Mouse (Mus musculus) embryonic facial prominence, embryonic 15.5 days (tissue): ENCODE data around the gene Plin4. TPM values are rescaled to one million over a fixed set of nuclear protein-coding genes. Genes with fewer than 3 reads are reported as not detected.
"Not testable (repeated sequence)": the region's sequence is repeated elsewhere in the genome, so short reads cannot be mapped to it uniquely, and the experiment has no call there.

Source experiments
- ATAC-seq: fragments of 200-750 bp; cut with Nextera tagmentation; 2 replicates; pipeline ENCODE4 v1.8.0; 2017; ENCODE audit warnings: low read depth, moderate TSS enrichment; ENCODE audit not compliant: insufficient number of reproducible peaks, low FRiP score, low TSS enrichment
- H3K27ac ChIP-seq: fragments of 300-500 bp; sonication (generic); replicated peaks from 2 replicates; pipeline ENCODE4 v1.5.1; 2015; ENCODE audit warnings: mild to moderate bottlenecking, inconsistent platforms
- H3K27me3 ChIP-seq: fragments of 300-500 bp; sonication (generic); 2 replicates; pipeline ENCODE4 v1.6.1; 2015; ENCODE audit warnings: inconsistent platforms
- H3K36me3 ChIP-seq: fragments of 300-500 bp; sonication (generic); 2 replicates; pipeline ENCODE4 v1.6.1; 2015; ENCODE audit warnings: mild to moderate bottlenecking, inconsistent platforms
- H3K4me1 ChIP-seq: fragments of 300-500 bp; sonication (generic); 2 replicates; pipeline ENCODE4 v1.6.1; 2015; ENCODE audit warnings: inconsistent platforms
- H3K4me2 ChIP-seq: fragments of 300-500 bp; sonication (generic); replicated peaks from 2 replicates; pipeline ENCODE4 v1.6.1; 2015; ENCODE audit warnings: mild to moderate bottlenecking, inconsistent platforms
- H3K4me3 ChIP-seq: fragments of 300-500 bp; sonication (generic); replicated peaks from 2 replicates; pipeline ENCODE4 v1.5.1; 2015; ENCODE audit warnings: mild to moderate bottlenecking, inconsistent platforms
- H3K9ac ChIP-seq: fragments of 300-500 bp; sonication (generic); 2 replicates; pipeline ENCODE4 v1.6.1; 2015; ENCODE audit warnings: inconsistent platforms
- H3K9me3 ChIP-seq: fragments of 300-500 bp; sonication (generic); replicated peaks from 2 replicates; pipeline ENCODE4 v1.6.1; 2016; ENCODE audit warnings: inconsistent platforms
- WGBS: fragments of 180-500 bp; shearing (Covaris S2); methylation state at CpG from one replicate; pipeline ENCODE4 v1.1.7; 2015; 5-methylcytosine and 5-hydroxymethylcytosine counted together
- polyA plus RNA-seq: library from polyadenylated mRNA; unstranded; fragments of >200 nt; fragmentation: Nextera tagmentation; extraction: Ambion mirVana; gene quantifications from 2 replicates; pipeline ENCODE4 v1.2.1, GENCODE M21; 2015

Plin4 gene
- polyA plus RNA-seq, 1 experiment from 2014 or later = 0.08 TPM

- Histone ChIP-seq H3K4me3 (peak within 1 kb of the TSS; percentile 82), H3K4me1 (peaks cover 28% of the 10 kb centered on the region), H3K4me2 (peak within 1 kb of the TSS; percentile 68), H3K27ac (peak within 1 kb of the TSS; percentile 97), H3K36me3 (peaks cover 31% of the 10 kb centered on the region), H3K9ac (peak within 1 kb of the TSS; percentile 75), H3K27me3 (no peaks in the 10 kb centered on the region), H3K9me3 (no peaks in the 10 kb centered on the region)
- WGBS = under 1% methylated on average over 35 of the region's 35 CpGs
- peak; percentile 49 for ATAC-seq
Observed at GRCm38 (mm10) chr17:56074827-56075208, 34.8 kb downstream of the Plin4 start, which contains the start of gene Ubxn6. Gene Ubxn6 (minus strand): TSS chr17:56075028.

GRCm38 (mm10) chr17:56074097-56074826, 35.3 kb downstream of the Plin4 start:
- ATAC-seq = peak; percentile 21
- Histone ChIP-seq H3K4me1 (peaks cover 28% of the 10 kb centered on the region), H3K27me3 (no peaks in the 10 kb centered on the region), H3K4me3 (peak overlapping the region; percentile 82), H3K4me2 (peak overlapping the region; percentile 68), H3K27ac (peak overlapping the region; percentile 97), H3K36me3 (peaks cover 36% of the 10 kb centered on the region), H3K9ac (peak overlapping the region; percentile 75), H3K9me3 (no peaks in the 10 kb centered on the region)
- WGBS = 7% methylated on average over 22 of the region's 22 CpGs

DNA sequence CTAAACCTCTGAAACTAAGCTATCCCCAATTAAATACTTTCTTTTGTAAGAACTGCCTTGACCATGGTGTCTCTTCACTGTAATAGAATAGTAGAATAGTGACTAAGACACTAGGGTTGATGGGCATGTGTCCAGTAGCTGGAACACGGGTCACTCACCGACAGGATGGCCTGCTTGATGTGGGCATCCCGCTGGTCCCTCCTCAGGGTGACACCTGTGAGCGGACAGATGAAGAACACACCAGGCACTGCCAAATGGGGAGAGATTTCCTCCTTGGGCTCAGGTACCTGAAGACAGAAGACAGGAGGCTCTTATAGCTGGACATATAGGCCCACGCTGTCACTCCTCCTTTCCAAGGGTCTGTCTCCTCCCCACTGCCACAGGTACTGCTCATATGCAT, 37.4 kb downstream of the Plin4 start:
- 89% methylated on average over 5 of the region's 5 CpGs for WGBS
- ATAC-seq = no peak
- Histone ChIP-seq H3K4me3 (no peak overlapping the region), H3K4me2 (no peak overlapping the region), H3K9ac (no peak overlapping the region), H3K4me1 (peaks cover 28% of the 10 kb centered on the region), H3K27me3 (no peaks in the 10 kb centered on the region), H3K36me3 (peaks cover 56% of the 10 kb centered on the region), H3K27ac (no peak overlapping the region), H3K9me3 (no peaks in the 10 kb centered on the region)

GRCm38 (mm10) chr17:56071126-56071525, 38.5 kb downstream of the Plin4 start:
- Histone ChIP-seq H3K4me2 (no peak overlapping the region), H3K4me1 (peaks cover 28% of the 10 kb centered on the region), H3K27ac (no peak overlapping the region), H3K27me3 (no peaks in the 10 kb centered on the region), H3K4me3 (no peak overlapping the region), H3K9me3 (no peaks in the 10 kb centered on the region), H3K9ac (no peak overlapping the region), H3K36me3 (peaks cover 66% of the 10 kb centered on the region)
- no peak for ATAC-seq

GRCm38 (mm10) chr17:56069066-56069465, 40.5 kb downstream of the Plin4 start:
- ATAC-seq = no peak

DNA sequence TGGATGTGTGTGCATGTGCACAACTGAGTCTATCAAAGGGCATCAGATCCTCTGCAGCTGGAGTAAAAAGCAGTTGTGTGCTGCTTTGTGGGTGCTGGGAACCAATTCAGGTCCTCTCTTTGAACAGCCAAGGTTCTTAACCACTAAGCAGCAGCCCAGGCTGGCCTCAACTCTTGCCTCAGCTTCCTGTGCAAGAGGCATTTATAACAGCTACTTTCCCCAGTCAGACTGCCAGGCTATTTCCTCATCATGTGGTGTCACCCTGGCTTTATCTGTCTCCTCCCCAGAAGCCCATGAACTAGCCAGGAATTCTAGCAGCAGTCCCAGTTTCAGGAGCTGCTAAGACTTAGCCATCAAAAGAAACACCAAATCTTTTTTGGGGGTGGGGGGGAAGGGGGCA, 43.2 kb downstream of the Plin4 start:
- Histone ChIP-seq H3K9ac (no peak overlapping the region), H3K36me3 (peaks cover 98% of the 10 kb centered on the region), H3K27me3 (no peaks in the 10 kb centered on the region), H3K27ac (no peak overlapping the region), H3K4me3 (no peak overlapping the region), H3K4me2 (no peak overlapping the region), H3K4me1 (no peaks in the 10 kb centered on the region), H3K9me3 (no peaks in the 10 kb centered on the region)
- ATAC-seq = no peak

More at GRCm38 (mm10) chr17:56069066-56069465, 40.5 kb downstream of the Plin4 start:
- no peaks in the 10 kb centered on the region for H3K27me3 ChIP-seq
- no peak overlapping the region for H3K4me3 ChIP-seq
- 94% methylated on average over 14 of the region's 14 CpGs for WGBS
- no peak overlapping the region for H3K27ac ChIP-seq
- H3K4me1 ChIP-seq = peaks cover 16% of the 10 kb centered on the region
- H3K4me2 ChIP-seq = no peak overlapping the region
- H3K36me3 ChIP-seq = peaks cover 87% of the 10 kb centered on the region
- H3K9me3 ChIP-seq = no peaks in the 10 kb centered on the region
- H3K9ac ChIP-seq = no peak overlapping the region

- not testable (repeated sequence) for H3K27me3 ChIP-seq, H3K27ac ChIP-seq, H3K4me3 ChIP-seq, H3K9ac ChIP-seq, H3K4me1 ChIP-seq, H3K4me2 ChIP-seq, H3K9me3 ChIP-seq, ATAC-seq
- 80% methylated on average over 6 of the region's 6 CpGs for WGBS
- peaks cover 98% of the 10 kb centered on the region for H3K36me3 ChIP-seq
Observed at GRCm38 (mm10) chr17:56065715-56066114, 43.9 kb downstream of the Plin4 start.

GRCm38 (mm10) chr17:56062081-56062480, 47.5 kb downstream of the Plin4 start:
- Histone ChIP-seq H3K4me2 (no peak overlapping the region), H3K4me3 (no peak overlapping the region), H3K27me3 (no peaks in the 10 kb centered on the region), H3K27ac (no peak overlapping the region), H3K4me1 (no peaks in the 10 kb centered on the region), H3K36me3 (peaks cover 97% of the 10 kb centered on the region), H3K9me3 (no peaks in the 10 kb centered on the region), H3K9ac (no peak overlapping the region)
- ATAC-seq = no peak
- WGBS = 92% methylated on average over 7 of the region's 7 CpGs

DNA sequence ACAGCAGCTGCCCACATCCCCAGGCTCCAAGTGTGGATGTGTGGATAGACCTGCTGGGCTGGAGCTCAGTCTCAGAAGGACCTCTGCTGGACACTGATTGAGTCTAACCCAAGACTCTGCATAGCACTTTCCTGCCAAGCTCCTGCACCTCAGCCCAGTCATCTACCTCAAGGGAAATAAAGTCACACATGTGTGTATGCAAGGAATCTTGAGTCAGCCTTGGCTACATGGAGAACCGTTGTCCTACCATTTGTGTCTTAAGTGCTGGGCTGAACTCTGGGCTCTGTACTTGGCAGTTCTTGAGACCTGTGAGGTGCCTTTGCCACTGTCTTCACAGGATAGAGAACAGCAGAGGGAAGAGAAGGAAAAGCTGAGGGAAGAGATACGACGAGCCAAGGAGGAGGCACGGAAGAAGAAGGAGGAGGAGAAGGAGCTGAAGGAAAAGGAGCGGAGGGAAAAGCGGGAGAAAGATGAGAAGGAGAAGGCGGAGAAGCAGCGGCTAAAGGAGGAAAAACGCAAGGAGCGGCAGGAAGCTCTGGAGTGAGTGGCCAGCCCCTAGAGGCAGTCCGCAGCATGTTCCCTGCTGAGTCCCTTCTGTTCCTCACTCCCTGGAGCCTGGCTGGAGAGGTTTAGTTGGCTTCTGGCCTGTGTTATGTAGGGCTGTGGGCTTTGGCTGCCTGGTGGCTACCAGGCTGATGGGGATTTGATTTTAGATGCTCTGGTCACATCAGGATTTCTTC, 52.1 kb downstream of the Plin4 start:
- Histone ChIP-seq H3K4me3 (no peak overlapping the region), H3K9ac (no peak overlapping the region), H3K4me2 (no peak overlapping the region), H3K36me3 (peaks cover 66% of the 10 kb centered on the region), H3K4me1 (no peaks in the 10 kb centered on the region), H3K27ac (no peak overlapping the region), H3K27me3 (no peaks in the 10 kb centered on the region), H3K9me3 (no peaks in the 10 kb centered on the region)
- no peak for ATAC-seq
- WGBS = 78% methylated on average over 11 of the region's 11 CpGs

GRCm38 (mm10) chr17:56055945-56056678, 53.5 kb downstream of the Plin4 start:
- peaks cover 62% of the 10 kb centered on the region for H3K36me3 ChIP-seq
- no peak overlapping the region for H3K27ac ChIP-seq
- no peaks in the 10 kb centered on the region for H3K4me1 ChIP-seq
- H3K27me3 ChIP-seq = no peaks in the 10 kb centered on the region
- H3K4me3 ChIP-seq = no peak overlapping the region
- 72% methylated on average over 4 of the region's 4 CpGs for WGBS
- no peak for ATAC-seq
- no peak overlapping the region for H3K9ac ChIP-seq
- H3K9me3 ChIP-seq = no peaks in the 10 kb centered on the region
- no peak overlapping the region for H3K4me2 ChIP-seq

DNA sequence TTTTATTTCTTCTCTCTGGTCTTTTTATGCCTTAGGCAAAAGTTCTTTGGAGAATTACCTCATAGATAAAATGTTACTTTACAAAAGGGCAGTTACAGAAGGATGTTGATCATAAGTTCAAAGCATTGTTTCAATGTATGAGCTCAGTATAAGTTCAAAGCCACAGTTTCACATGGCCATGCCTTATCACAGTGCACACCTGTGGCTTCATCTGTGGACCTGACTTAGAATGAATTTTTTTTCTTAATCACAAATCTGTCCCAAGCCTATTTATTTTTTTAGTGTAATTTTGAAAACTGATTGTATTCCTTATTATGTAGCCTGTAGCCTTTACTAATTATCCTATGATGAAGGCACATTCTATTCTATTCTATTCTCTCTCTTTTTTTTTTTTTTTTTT, 54.7 kb downstream of the Plin4 start:
- H3K4me1 ChIP-seq = no peaks in the 10 kb centered on the region
- H3K36me3 ChIP-seq = peaks cover 60% of the 10 kb centered on the region
- H3K4me3 ChIP-seq = no peak overlapping the region
- no peak for ATAC-seq
- H3K27ac ChIP-seq = no peak overlapping the region
- no peak overlapping the region for H3K4me2 ChIP-seq
- no peak overlapping the region for H3K9ac ChIP-seq
- no peaks in the 10 kb centered on the region for H3K9me3 ChIP-seq
- H3K27me3 ChIP-seq = no peaks in the 10 kb centered on the region
